Mouse (Mus musculus): ENCODE results near the gene Kcnj1.

The Kcnj1 gene

DNA sequence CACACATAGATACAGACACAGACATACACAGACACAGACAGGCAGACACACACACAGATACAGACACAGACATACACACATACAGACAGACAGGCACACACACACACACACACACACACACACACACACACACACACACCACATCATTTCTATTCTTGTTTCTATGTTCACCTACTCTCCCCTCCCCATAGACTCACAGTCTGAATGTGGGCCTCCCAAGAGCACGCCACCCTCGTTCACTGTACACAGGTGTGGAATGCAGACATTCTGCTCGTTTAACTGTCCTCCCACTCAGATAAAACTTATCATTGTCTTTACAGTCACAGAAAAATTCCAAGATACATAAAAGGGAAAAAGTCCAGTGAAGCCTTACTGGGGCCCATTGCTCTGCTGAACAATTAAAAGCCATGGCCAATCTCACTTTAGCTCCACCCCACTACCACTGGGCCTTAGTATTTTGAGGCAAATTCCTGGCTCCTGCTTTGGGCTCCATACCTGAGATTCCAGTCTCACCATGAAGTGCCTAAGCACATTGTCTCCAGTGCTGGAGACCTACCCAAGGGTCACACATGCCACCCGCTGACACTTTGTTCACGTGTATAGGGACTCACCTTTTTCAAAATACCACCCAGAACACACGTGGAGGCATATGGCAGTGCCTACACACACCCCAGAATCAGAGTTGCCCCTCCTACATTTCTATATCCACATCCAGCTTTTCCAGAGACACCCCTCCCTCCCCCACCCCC is 72.3 kb downstream of the Kcnj1 start:
- DNase-seq (ENCODE audit: inconsistent age in 2 of 2, low spot score in 1 of 2) = no peak

DNA sequence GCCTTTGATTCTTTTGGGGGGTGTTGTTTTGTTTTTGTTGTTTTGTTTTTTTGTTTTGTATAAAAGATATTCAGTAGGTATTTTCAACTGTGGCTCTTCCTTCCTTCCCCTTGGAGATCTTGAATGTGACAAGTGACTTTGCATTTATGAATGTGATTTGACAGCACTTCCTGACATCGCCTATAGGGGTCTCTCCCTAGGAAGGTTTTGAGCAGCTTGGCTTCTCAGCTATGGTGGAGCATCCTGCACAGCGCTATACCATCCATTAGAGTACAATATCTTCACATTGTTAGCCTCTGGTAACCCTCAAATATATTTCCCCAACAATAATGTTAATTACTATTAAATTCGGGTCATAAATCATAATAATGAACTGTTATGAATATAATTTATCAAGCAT is 73.5 kb downstream of the Kcnj1 start:
- DNase-seq (ENCODE audit: inconsistent age in 2 of 2, low spot score in 1 of 2) = no peak

DNA sequence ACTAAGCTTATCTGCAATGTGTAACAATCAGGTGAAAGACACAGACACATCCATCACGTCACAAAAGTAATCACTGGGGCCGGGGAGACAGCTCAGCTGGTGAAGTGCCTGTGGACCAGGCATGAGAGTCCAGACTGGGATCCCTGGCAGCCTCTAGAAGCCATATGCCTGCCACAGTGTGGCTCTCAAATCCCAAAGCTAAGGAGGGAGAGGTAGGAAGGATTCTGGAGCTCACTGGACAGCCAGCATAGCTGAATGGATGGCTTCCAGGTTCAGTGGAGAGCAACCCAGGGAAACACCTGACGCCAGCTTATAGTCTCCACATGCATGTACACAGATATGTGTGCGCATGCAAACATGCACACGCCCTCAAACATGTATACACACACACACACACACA is 76.5 kb downstream of the Kcnj1 start:
- no peak for DNase-seq (ENCODE audit: inconsistent age in 2 of 2, low spot score in 1 of 2)

Data from adrenal gland, adult (tissue).